Mouse (Mus musculus): Measurements from ENCODE around the gene Trpv1. TPM values are rescaled to one million over a fixed set of nuclear protein-coding genes. Genes with fewer than 3 reads are reported as not detected.

The Trpv1 gene
- polyA plus RNA-seq, 1 experiment, result not detected

- H3K9me3 ChIP-seq (replicated peaks; ENCODE audit: control insufficient read depth, insufficient read depth, low read length, poor library complexity, severe bottlenecking), result no peaks in the 10 kb centered on the region
- no peak overlapping the region for H3K27ac ChIP-seq (ENCODE audit: insufficient read depth, low read length)
- no peak overlapping the region for H3K9ac ChIP-seq (ENCODE audit: low read depth, poor library complexity, severe bottlenecking)
- no peaks in the 10 kb centered on the region for H3K27me3 ChIP-seq (ENCODE audit: control insufficient read depth, insufficient read depth, low read length, poor library complexity, severe bottlenecking)
- no peaks in the 10 kb centered on the region for H3K4me1 ChIP-seq (ENCODE audit: control insufficient read depth, insufficient read depth, low read length)
- no peaks in the 10 kb centered on the region for H3K36me3 ChIP-seq (ENCODE audit: control insufficient read depth, insufficient read depth, low read length, poor library complexity, severe bottlenecking)
- no peak overlapping the region for H3K4me3 ChIP-seq (ENCODE audit: low read depth, low read length)
- TF ChIP-seq POLR2A (IDR thresholded peaks at IDR 0.05; ENCODE audit: insufficient read depth, low read length), result no peak
- TF ChIP-seq EP300 (IDR thresholded peaks at IDR 0.05; ENCODE audit: insufficient read depth, low read depth, low read length), result no peak
- no peak for TF ChIP-seq CTCF (IDR thresholded peaks at IDR 0.05; ENCODE audit: low read depth, low read length)
Measured at GRCm38 (mm10) chr11:73261385-73261784, 27.3 kb downstream of the Trpv1 start.

GRCm38 (mm10) chr11:73267267-73267666, 33.2 kb downstream of the Trpv1 start, which contains the start of gene Trpv3:
Gene Trpv3 (plus strand): TSS chr11:73267388.
- TF ChIP-seq POLR2A (IDR thresholded peaks at IDR 0.05; ENCODE audit: insufficient read depth, low read length) (no peak), CTCF (IDR thresholded peaks at IDR 0.05; ENCODE audit: low read depth, low read length) (no peak), EP300 (IDR thresholded peaks at IDR 0.05; ENCODE audit: insufficient read depth, low read depth, low read length) (no peak)
- no peaks in the 10 kb centered on the region for H3K9me3 ChIP-seq (replicated peaks; ENCODE audit: control insufficient read depth, insufficient read depth, low read length, poor library complexity, severe bottlenecking)
- H3K9ac ChIP-seq (ENCODE audit: low read depth, poor library complexity, severe bottlenecking), result no peak within 1 kb of the TSS
- no peaks in the 10 kb centered on the region for H3K27me3 ChIP-seq (ENCODE audit: control insufficient read depth, insufficient read depth, low read length, poor library complexity, severe bottlenecking)
- H3K4me3 ChIP-seq (ENCODE audit: low read depth, low read length), result no peak within 1 kb of the TSS
- no peaks in the 10 kb centered on the region for H3K4me1 ChIP-seq (ENCODE audit: control insufficient read depth, insufficient read depth, low read length)
- no peak within 1 kb of the TSS for H3K27ac ChIP-seq (ENCODE audit: insufficient read depth, low read length)
- no peaks in the 10 kb centered on the region for H3K36me3 ChIP-seq (ENCODE audit: control insufficient read depth, insufficient read depth, low read length, poor library complexity, severe bottlenecking)

GRCm38 (mm10) chr11:73274821-73275220, 40.7 kb downstream of the Trpv1 start:
- Histone ChIP-seq H3K4me1 (ENCODE audit: control insufficient read depth, insufficient read depth, low read length) (no peaks in the 10 kb centered on the region), H3K9me3 (replicated peaks; ENCODE audit: control insufficient read depth, insufficient read depth, low read length, poor library complexity, severe bottlenecking) (no peaks in the 10 kb centered on the region), H3K9ac (ENCODE audit: low read depth, poor library complexity, severe bottlenecking) (no peak overlapping the region), H3K36me3 (ENCODE audit: control insufficient read depth, insufficient read depth, low read length, poor library complexity, severe bottlenecking) (no peaks in the 10 kb centered on the region), H3K27ac (ENCODE audit: insufficient read depth, low read length) (no peak overlapping the region), H3K27me3 (ENCODE audit: control insufficient read depth, insufficient read depth, low read length, poor library complexity, severe bottlenecking) (no peaks in the 10 kb centered on the region), H3K4me3 (ENCODE audit: low read depth, low read length) (no peak overlapping the region)
- no peak for TF ChIP-seq CTCF (IDR thresholded peaks at IDR 0.05; ENCODE audit: low read depth, low read length)
- no peak for TF ChIP-seq EP300 (IDR thresholded peaks at IDR 0.05; ENCODE audit: insufficient read depth, low read depth, low read length)
- no peak for TF ChIP-seq POLR2A (IDR thresholded peaks at IDR 0.05; ENCODE audit: insufficient read depth, low read length)

- Histone ChIP-seq H3K4me1 (ENCODE audit: control insufficient read depth, insufficient read depth, low read length) (no peaks in the 10 kb centered on the region), H3K4me3 (ENCODE audit: low read depth, low read length) (no peak overlapping the region), H3K27ac (ENCODE audit: insufficient read depth, low read length) (no peak overlapping the region), H3K9me3 (replicated peaks; ENCODE audit: control insufficient read depth, insufficient read depth, low read length, poor library complexity, severe bottlenecking) (no peaks in the 10 kb centered on the region), H3K9ac (ENCODE audit: low read depth, poor library complexity, severe bottlenecking) (no peak overlapping the region), H3K27me3 (ENCODE audit: control insufficient read depth, insufficient read depth, low read length, poor library complexity, severe bottlenecking) (no peaks in the 10 kb centered on the region), H3K36me3 (ENCODE audit: control insufficient read depth, insufficient read depth, low read length, poor library complexity, severe bottlenecking) (no peaks in the 10 kb centered on the region)
- no peak for TF ChIP-seq CTCF (IDR thresholded peaks at IDR 0.05; ENCODE audit: low read depth, low read length)
Measured at GRCm38 (mm10) chr11:73280710-73281109, 46.6 kb downstream of the Trpv1 start.

- H3K9ac ChIP-seq (ENCODE audit: low read depth, poor library complexity, severe bottlenecking), result no peak overlapping the region
- no peaks in the 10 kb centered on the region for H3K9me3 ChIP-seq (replicated peaks; ENCODE audit: control insufficient read depth, insufficient read depth, low read length, poor library complexity, severe bottlenecking)
- peak overlapping the region; percentile 48 for H3K4me3 ChIP-seq (ENCODE audit: low read depth, low read length)
- H3K27ac ChIP-seq (ENCODE audit: insufficient read depth, low read length), result no peak overlapping the region
- TF ChIP-seq EP300 (IDR thresholded peaks at IDR 0.05; ENCODE audit: insufficient read depth, low read depth, low read length) (peak; percentile 47; the same call in 1 of the 2 replicates), CTCF (IDR thresholded peaks at IDR 0.05; ENCODE audit: low read depth, low read length) (peak; percentile 67), POLR2A (IDR thresholded peaks at IDR 0.05; ENCODE audit: insufficient read depth, low read length) (no peak)
- H3K27me3 ChIP-seq (ENCODE audit: control insufficient read depth, insufficient read depth, low read length, poor library complexity, severe bottlenecking), result no peaks in the 10 kb centered on the region
- no peaks in the 10 kb centered on the region for H3K4me1 ChIP-seq (ENCODE audit: control insufficient read depth, insufficient read depth, low read length)
- H3K36me3 ChIP-seq (ENCODE audit: control insufficient read depth, insufficient read depth, low read length, poor library complexity, severe bottlenecking), result no peaks in the 10 kb centered on the region
Measured at GRCm38 (mm10) chr11:73281528-73282027, 47.5 kb downstream of the Trpv1 start.

GRCm38 (mm10) chr11:73283369-73283768, 49.3 kb downstream of the Trpv1 start:
- no peak overlapping the region for H3K4me3 ChIP-seq (ENCODE audit: low read depth, low read length)
- no peaks in the 10 kb centered on the region for H3K4me1 ChIP-seq (ENCODE audit: control insufficient read depth, insufficient read depth, low read length)
- H3K27ac ChIP-seq (ENCODE audit: insufficient read depth, low read length), result no peak overlapping the region
- H3K36me3 ChIP-seq (ENCODE audit: control insufficient read depth, insufficient read depth, low read length, poor library complexity, severe bottlenecking), result no peaks in the 10 kb centered on the region
- no peak overlapping the region for H3K9ac ChIP-seq (ENCODE audit: low read depth, poor library complexity, severe bottlenecking)
- H3K27me3 ChIP-seq (ENCODE audit: control insufficient read depth, insufficient read depth, low read length, poor library complexity, severe bottlenecking), result no peaks in the 10 kb centered on the region
- no peak for TF ChIP-seq EP300 (IDR thresholded peaks at IDR 0.05; ENCODE audit: insufficient read depth, low read depth, low read length)
- no peaks in the 10 kb centered on the region for H3K9me3 ChIP-seq (replicated peaks; ENCODE audit: control insufficient read depth, insufficient read depth, low read length, poor library complexity, severe bottlenecking)

All from ES-Bruce4 (cell line).